Mouse (Mus musculus) T-cell, adult 2 months (primary cell): ENCODE measurements around the gene Oxt.
A peak's percentile ranks its signal among the peaks of the same experiment; 100 is the strongest.
"Not testable (repeated sequence)": the region's sequence is repeated elsewhere in the genome, so short reads cannot be mapped to it uniquely, and the experiment has no call there.

Source experiments
- DNase-seq: peaks from one replicate; pipeline ENCODE4 v3.0.0; 2022; ENCODE audit warnings: low spot score

Oxt gene

GRCm38 (mm10) chr2:130575873-130576272 is at the start of gene Oxt:
Gene Oxt (plus strand): TSS chr2:130576173.
- no peak for DNase-seq

GRCm38 (mm10) chr2:130528457-130528856 is 47.5 kb upstream of the Oxt start:
- DNase-seq = no peak

- DNase-seq = no peak
Measured at GRCm38 (mm10) chr2:130529290-130529689, 46.7 kb upstream of the Oxt start.

- DNase-seq = no peak
Measured at GRCm38 (mm10) chr2:130529925-130530324, 46.0 kb upstream of the Oxt start.

GRCm38 (mm10) chr2:130532201-130532600 is 43.8 kb upstream of the Oxt start:
- no peak for DNase-seq

GRCm38 (mm10) chr2:130535017-130535416 is 41.0 kb upstream of the Oxt start:
- no peak for DNase-seq

GRCm38 (mm10) chr2:130536890-130537289 is 39.1 kb upstream of the Oxt start:
- no peak for DNase-seq

- DNase-seq = peak; percentile 16
Measured at GRCm38 (mm10) chr2:130538876-130539546, 37.0 kb upstream of the Oxt start.

- DNase-seq = peak; percentile 6
Measured at GRCm38 (mm10) chr2:130540266-130540665, 35.7 kb upstream of the Oxt start.

GRCm38 (mm10) chr2:130546957-130547356 is 29.0 kb upstream of the Oxt start:
- no peak for DNase-seq

GRCm38 (mm10) chr2:130554841-130555240 is 21.1 kb upstream of the Oxt start:
- DNase-seq = peak; percentile 13

- DNase-seq = no peak
Measured at GRCm38 (mm10) chr2:130556292-130556691, 19.7 kb upstream of the Oxt start.

- DNase-seq = no peak
Measured at GRCm38 (mm10) chr2:130557462-130557861, 18.5 kb upstream of the Oxt start.

GRCm38 (mm10) chr2:130558015-130558414 is 18.0 kb upstream of the Oxt start:
- no peak for DNase-seq

- DNase-seq = peak; percentile 93
Measured at GRCm38 (mm10) chr2:130563212-130564055, 12.5 kb upstream of the Oxt start, which contains the start of gene Mrps26. Gene Mrps26 (plus strand): TSS chr2:130563742.

- no peak for DNase-seq
Measured at GRCm38 (mm10) chr2:130564063-130564462, 11.9 kb upstream of the Oxt start.

GRCm38 (mm10) chr2:130564983-130565382 is 11.0 kb upstream of the Oxt start:
- no peak for DNase-seq

- DNase-seq = no peak
Measured at GRCm38 (mm10) chr2:130568921-130569320, 7.1 kb upstream of the Oxt start.

- no peak for DNase-seq
Measured at GRCm38 (mm10) chr2:130569926-130570325, 6.0 kb upstream of the Oxt start.

- no peak for DNase-seq
Measured at GRCm38 (mm10) chr2:130574960-130575359, 1.0 kb upstream of the Oxt start.

- not testable (repeated sequence) for DNase-seq
Measured at GRCm38 (mm10) chr2:130576564-130576963, 591 bp downstream of the Oxt start.

- DNase-seq = no peak
Measured at GRCm38 (mm10) chr2:130577021-130577420, 1.0 kb downstream of the Oxt start.

GRCm38 (mm10) chr2:130577632-130578031 is 1.7 kb downstream of the Oxt start:
- DNase-seq = peak; percentile 62
